Mouse (Mus musculus) CH12.LX (cell line): ENCODE data around the gene Timp3. TPM values are rescaled to one million over a fixed set of nuclear protein-coding genes. Genes with fewer than 3 reads are reported as not detected.

Experiments used
- DNase-seq: peaks from one replicate; pipeline ENCODE4 v3.0.0-alpha.2; 2013; ENCODE audit errors: extremely low read depth
- H3K27ac ChIP-seq: 2 replicates; pipeline ENCODE4 v1.5.1; 2012; ENCODE audit warnings: low read depth, mild to moderate bottlenecking, control low read depth, moderate library complexity; ENCODE audit not compliant: insufficient read depth
- H3K27me3 ChIP-seq: replicated peaks from 2 replicates; pipeline ENCODE3; 2012; ENCODE audit warnings: inconsistent platforms
- H3K36me3 ChIP-seq, 2 experiments: replicated peaks in 1 of 2; 2 replicates each; pipeline versions ENCODE3 to v1.6.1; 2012; ENCODE audit warnings: inconsistent platforms in 1 of 2, low read length in 1 of 2, mild to moderate bottlenecking in 1 of 2, mixed read lengths in 1 of 2, moderate library complexity in 1 of 2; ENCODE audit not compliant: control insufficient read depth in 1 of 2, insufficient read depth in 1 of 2
- H3K4me1 ChIP-seq, 2 experiments: 2 replicates each; pipeline ENCODE4 v1.6.1; 2012; ENCODE audit warnings: inconsistent platforms in 1 of 2, moderate library complexity in 1 of 2; ENCODE audit not compliant: insufficient read depth in 2 of 2, control insufficient read depth in 1 of 2
- H3K4me2 ChIP-seq: 2 replicates; pipeline ENCODE4 v1.6.1; 2012; ENCODE audit warnings: low read depth, mild to moderate bottlenecking, control low read depth; ENCODE audit not compliant: poor library complexity, insufficient read depth, severe bottlenecking
- H3K4me3 ChIP-seq, 3 experiments: fragments of 150-350 bp in 1 of 3; sonication (generic) in 1 of 3; replicated peaks in 1 of 3; 2 replicates each; pipeline versions ENCODE3 to v1.5.1; 2011 to 2012; ENCODE audit warnings: low read depth in 2 of 3, low read length in 2 of 3, mild to moderate bottlenecking in 2 of 3, moderate library complexity in 2 of 3, control low read depth in 1 of 3, improper control_type of control experiment in 1 of 3, inconsistent platforms in 1 of 3, mixed read lengths in 1 of 3; ENCODE audit not compliant: poor library complexity in 1 of 3
- H3K79me2 ChIP-seq: replicated peaks from 2 replicates; pipeline ENCODE4 v1.6.1; 2012; ENCODE audit warnings: mild to moderate bottlenecking, moderate library complexity; ENCODE audit not compliant: control insufficient read depth, poor library complexity, insufficient read depth, severe bottlenecking; ENCODE audit errors: extremely low read depth
- H3K9ac ChIP-seq: 2 replicates; pipeline ENCODE4 v1.6.1; 2012; ENCODE audit warnings: low read depth, mild to moderate bottlenecking, control low read depth, moderate library complexity; ENCODE audit not compliant: insufficient read depth
- H3K9me3 ChIP-seq: replicated peaks from 2 replicates; pipeline ENCODE3; 2012; ENCODE audit warnings: low read length, inconsistent platforms, mixed read lengths
- BHLHE40 ChIP-seq: IDR thresholded peaks from 2 replicates; pipeline ENCODE4 v1.6.1; 2011; ENCODE audit warnings: mild to moderate bottlenecking, low read depth, low read length, improper control_type of control experiment
- CHD1 ChIP-seq: IDR thresholded peaks from 2 replicates; pipeline ENCODE4 v1.6.1; 2012; ENCODE audit warnings: low read depth, low read length, improper control_type of control experiment, inconsistent platforms
- CHD2 ChIP-seq: IDR thresholded peaks from 2 replicates; pipeline ENCODE4 v1.6.1; 2011; ENCODE audit warnings: low read length, improper control_type of control experiment
- CTCF ChIP-seq, 2 experiments: IDR thresholded peaks in 1 of 2; conservative IDR thresholded peaks in 1 of 2; 2 replicates each; pipeline ENCODE4 v1.5.1; 2011 to 2012; ENCODE audit warnings: low read depth in 2 of 2, low read length in 2 of 2, improper control_type of control experiment in 1 of 2, inconsistent platforms in 1 of 2, mild to moderate bottlenecking in 1 of 2, moderate library complexity in 1 of 2
- E2F4 ChIP-seq: IDR thresholded peaks from 2 replicates; pipeline ENCODE4 v1.6.1; 2011; ENCODE audit warnings: low read depth, low read length, improper control_type of control experiment; ENCODE audit not compliant: insufficient replicate concordance
- ETS1 ChIP-seq: conservative IDR thresholded peaks from 2 replicates; pipeline ENCODE4 v1.6.1; 2012; ENCODE audit warnings: low read depth, mild to moderate bottlenecking, inconsistent platforms, low read length, improper control_type of control experiment, moderate library complexity
- IRF4 ChIP-seq: IDR thresholded peaks from 2 replicates; pipeline ENCODE4 v1.6.1; 2014; ENCODE audit warnings: low read depth, mild to moderate bottlenecking, inconsistent platforms, low read length, improper control_type of control experiment
- JUN ChIP-seq: IDR thresholded peaks from 2 replicates; pipeline ENCODE4 v1.6.1; 2011; ENCODE audit warnings: low read depth, mild to moderate bottlenecking, low read length, improper control_type of control experiment, moderate library complexity; ENCODE audit not compliant: insufficient read depth
- JUND ChIP-seq: conservative IDR thresholded peaks from 2 replicates; pipeline ENCODE4 v1.6.1; 2011; ENCODE audit warnings: low read depth, low read length, improper control_type of control experiment
- MAFK ChIP-seq: IDR thresholded peaks from 2 replicates; pipeline ENCODE4 v1.6.1; 2011; ENCODE audit warnings: low read length, improper control_type of control experiment; ENCODE audit not compliant: insufficient replicate concordance
- MAX ChIP-seq: IDR thresholded peaks from 2 replicates; pipeline ENCODE4 v1.6.1; 2011; ENCODE audit warnings: low read length, improper control_type of control experiment
- MAZ ChIP-seq: IDR thresholded peaks from 2 replicates; pipeline ENCODE4 v1.6.1; 2012; ENCODE audit warnings: low read depth, mild to moderate bottlenecking, inconsistent platforms, low read length, improper control_type of control experiment, moderate library complexity
- MEF2A ChIP-seq: IDR thresholded peaks from 2 replicates; pipeline ENCODE4 v1.6.1; 2014; ENCODE audit warnings: low read depth, mild to moderate bottlenecking, inconsistent platforms, low read length, improper control_type of control experiment, borderline replicate concordance
- MXI1 ChIP-seq: IDR thresholded peaks from 2 replicates; pipeline ENCODE4 v1.6.1; 2011; ENCODE audit warnings: mild to moderate bottlenecking, low read depth, low read length, improper control_type of control experiment
- MYC ChIP-seq: IDR thresholded peaks from 2 replicates; pipeline ENCODE4 v1.6.1; 2011; ENCODE audit warnings: low read depth, mild to moderate bottlenecking, improper control_type of control experiment, low read length
- NELFE ChIP-seq: IDR thresholded peaks from 2 replicates; pipeline ENCODE4 v1.6.1; 2011; ENCODE audit warnings: low read depth, low read length, improper control_type of control experiment
- NRF1 ChIP-seq: IDR thresholded peaks from 2 replicates; pipeline ENCODE4 v1.6.1; 2014; ENCODE audit warnings: low read depth, mild to moderate bottlenecking, inconsistent platforms, low read length, improper control_type of control experiment, moderate library complexity
- PAX5 ChIP-seq: IDR thresholded peaks from 2 replicates; pipeline ENCODE4 v1.6.1; 2012; ENCODE audit warnings: low read length, inconsistent platforms, mixed read lengths
- POLR2A ChIP-seq: IDR thresholded peaks from 2 replicates; pipeline ENCODE4 v1.6.1; 2011; ENCODE audit warnings: low read depth, mild to moderate bottlenecking, improper control_type of control experiment, low read length
- POLR2AphosphoS2 ChIP-seq: IDR thresholded peaks from 2 replicates; pipeline ENCODE4 v1.6.1; 2011; ENCODE audit warnings: low read depth, low read length, improper control_type of control experiment
- RAD21 ChIP-seq: IDR thresholded peaks from 2 replicates; pipeline ENCODE4 v1.6.1; 2011; ENCODE audit warnings: low read depth, mild to moderate bottlenecking, low read length, improper control_type of control experiment, moderate library complexity
- RCOR1 ChIP-seq: conservative IDR thresholded peaks from 2 replicates; pipeline ENCODE4 v1.6.1; 2012; ENCODE audit warnings: low read depth, mild to moderate bottlenecking, inconsistent platforms, low read length, improper control_type of control experiment
- UBTF ChIP-seq: IDR thresholded peaks from 2 replicates; pipeline ENCODE4 v1.6.1; 2012; ENCODE audit warnings: low read depth, mild to moderate bottlenecking, inconsistent platforms, low read length, improper control_type of control experiment, moderate library complexity
- USF1 ChIP-seq: IDR thresholded peaks from 2 replicates; pipeline ENCODE4 v1.6.1; 2014; ENCODE audit warnings: low read depth, mild to moderate bottlenecking, inconsistent platforms, low read length, improper control_type of control experiment
- ZKSCAN1 ChIP-seq: IDR thresholded peaks from 2 replicates; pipeline ENCODE4 v1.6.1; 2012; ENCODE audit warnings: low read depth, inconsistent platforms, low read length, improper control_type of control experiment, borderline replicate concordance
- ZMIZ1 ChIP-seq: IDR thresholded peaks from 2 replicates; pipeline ENCODE4 v1.6.1; 2012; ENCODE audit warnings: low read depth, mild to moderate bottlenecking, inconsistent platforms, low read length, improper control_type of control experiment
- ZNF384 ChIP-seq: IDR thresholded peaks from 2 replicates; pipeline ENCODE4 v1.6.1; 2012; ENCODE audit warnings: low read depth, low read length, improper control_type of control experiment, inconsistent platforms
- dilution Hi-C: fragments of 300-500 bp; cut with MboI; formaldehyde crosslinking; loops from 2 replicates; pipeline ENCODE4 v1.14.3; 2020; ENCODE audit warnings: low sequenced_read_pairs; ENCODE audit not compliant: extremely low pct_unique_long_range_greater_than_20kb, extremely low pct_ligation_motif_present
- in situ Hi-C: fragments of 300-500 bp; cut with MboI; formaldehyde crosslinking; loops from 3 replicates; pipeline ENCODE4 v1.14.3; 2019; ENCODE audit warnings: low sequenced_read_pairs, low pct_ligation_motif_present, low pct_unique_long_range_greater_than_20kb, mixed read lengths
- polyA plus RNA-seq: library from polyadenylated mRNA; unstranded; fragments of >175 nt; gene quantifications from 2 replicates; pipeline ENCODE4 v1.2.1, GENCODE M21; 2012; ENCODE audit warnings: low read depth; ENCODE audit not compliant: insufficient read length
- total RNA-seq, 2 experiments: library from RNA; depleted of rRNA; stranded (reverse); fragments of 300-350 nt in 1 of 2; fragments of >200 nt in 1 of 2; gene quantifications; 2 replicates each; pipeline ENCODE4 v1.2.3; 2012 to 2014

Gene Timp3
- total and polyA plus RNA-seq, 3 experiments = 0.09 to 0.17 TPM; not detected in 1

DNA sequence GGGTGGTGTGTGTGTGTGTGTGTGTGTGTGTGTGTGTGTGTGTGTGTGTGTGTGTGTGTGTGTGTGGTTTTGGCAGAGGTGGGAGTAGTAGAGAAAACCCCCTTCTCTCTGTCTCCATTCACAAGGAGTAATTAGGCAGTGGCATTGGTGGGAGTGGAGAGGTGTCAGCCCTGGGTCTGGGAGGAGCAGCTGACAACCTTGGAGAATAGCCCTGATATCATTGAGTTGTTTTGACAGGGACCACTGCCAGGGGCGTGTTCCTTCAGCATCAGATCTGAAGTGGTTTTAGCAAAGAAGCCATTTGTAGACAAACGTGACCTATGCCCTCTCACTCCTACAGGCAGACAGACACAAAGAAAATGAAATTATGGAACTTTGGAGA lies 3.3 kb downstream of the Timp3 start:
- H3K9ac ChIP-seq = no peak overlapping the region
- dilution Hi-C loops = no loop called here
- TF ChIP-seq NELFE (no peak), JUN (no peak), ZKSCAN1 (no peak), MYC (no peak), MAZ (no peak), MAX (no peak), IRF4 (no peak), MEF2A (no peak), POLR2AphosphoS2 (no peak), JUND (no peak), UBTF (no peak), MXI1 (no peak), E2F4 (no peak), CTCF (conservative IDR thresholded peaks at IDR 0.05 in 1 of 2, IDR thresholded peaks at IDR 0.05 in 1 of 2; ENCODE audit: low read depth in 2 of 2, low read length in 2 of 2) (no peak), RAD21 (no peak), ZNF384 (no peak), ZMIZ1 (no peak), NRF1 (no peak)
- TF ChIP-seq, all 38 proteins: peak for 0
- DNase-seq = no peak
- Histone ChIP-seq H3K27ac (no peak overlapping the region), H3K27me3 (no peaks in the 10 kb centered on the region), H3K36me3 (peaks cover 0 to 16% of the 10 kb centered on the region in 2 experiments), H3K4me2 (no peak overlapping the region), H3K4me3 (no peak overlapping the region), H3K4me1 (peaks cover 0 to 7% of the 10 kb centered on the region in 2 experiments; a peak in 2 of 4 replicates), H3K79me2 (no peaks in the 10 kb centered on the region), H3K9me3 (no peaks in the 10 kb centered on the region)
- in situ Hi-C loops = no loop called here

DNA sequence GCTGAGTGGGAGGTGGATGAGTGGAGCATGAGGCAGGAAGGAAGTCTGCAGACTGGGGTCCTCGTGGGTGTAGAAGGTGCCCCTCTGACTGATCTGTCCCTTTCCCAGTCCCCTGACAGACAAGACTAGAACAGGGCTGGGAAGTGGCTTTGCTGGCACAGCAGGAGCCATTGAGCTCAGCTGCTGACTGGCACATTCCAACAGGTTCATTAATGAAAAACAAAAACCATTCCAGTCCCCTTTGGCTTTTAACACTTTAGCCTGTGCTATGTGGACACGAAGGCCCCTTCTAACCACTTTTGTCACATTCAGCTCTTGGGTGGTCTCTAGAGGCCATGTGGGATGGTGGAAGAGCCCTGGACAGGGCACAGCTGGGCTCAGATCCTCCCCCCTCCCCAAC lies 4.4 kb downstream of the Timp3 start:
- no peaks in the 10 kb centered on the region for H3K9me3 ChIP-seq
- no peak for TF ChIP-seq NELFE
- TF ChIP-seq MXI1 = no peak
- no peak for TF ChIP-seq MEF2A
- no peak for TF ChIP-seq USF1
- no peak for TF ChIP-seq ZNF384
- TF ChIP-seq JUND = no peak
- no peak for TF ChIP-seq ETS1
- TF ChIP-seq PAX5 = no peak
- TF ChIP-seq MYC = no peak
- no peak for TF ChIP-seq ZKSCAN1
- no peak for TF ChIP-seq NRF1
- TF ChIP-seq JUN = no peak
- no peak for TF ChIP-seq CHD1
- TF ChIP-seq UBTF = no peak
- TF ChIP-seq CHD2 = no peak
- TF ChIP-seq BHLHE40 = no peak
- TF ChIP-seq RCOR1 = no peak
- TF ChIP-seq POLR2A = no peak
- TF ChIP-seq ZMIZ1 = no peak
- no peak for TF ChIP-seq MAFK
- H3K79me2 ChIP-seq = no peaks in the 10 kb centered on the region
- in situ Hi-C loops (no loop called here), dilution Hi-C loops (no loop called here)
- no peak overlapping the region for H3K9ac ChIP-seq
- H3K4me1 ChIP-seq = peaks cover 0 to 7% of the 10 kb centered on the region in 2 experiments; a peak in 2 of 4 replicates
- H3K4me3 ChIP-seq = no peak overlapping the region
- no peak for DNase-seq
- H3K4me2 ChIP-seq = no peak overlapping the region
- no peak overlapping the region for H3K27ac ChIP-seq
- H3K36me3 ChIP-seq = peaks cover 0 to 16% of the 10 kb centered on the region in 2 experiments
- no peaks in the 10 kb centered on the region for H3K27me3 ChIP-seq
